Mouse (Mus musculus) neural tube, embryonic 13.5 days (tissue): Measurements from ENCODE around the gene Asb3. TPM values are rescaled to one million over a fixed set of nuclear protein-coding genes. Genes with fewer than 3 reads are reported as not detected.
A peak's percentile ranks its signal among the peaks of the same experiment; 100 is the strongest.

Experiments used
- ATAC-seq: fragments of 200-750 bp; cut with Nextera tagmentation; 2 replicates; pipeline ENCODE4 v1.8.0; 2017; ENCODE audit warnings: low read depth, mild to moderate bottlenecking, moderate TSS enrichment, moderate library complexity
- H3K27ac ChIP-seq: fragments of 300-500 bp; sonication (generic); replicated peaks from 2 replicates; pipeline ENCODE4 v1.5.1; 2015; ENCODE audit warnings: moderate library complexity, mild to moderate bottlenecking, inconsistent platforms
- H3K27me3 ChIP-seq: fragments of 300-500 bp; sonication (generic); 2 replicates; pipeline ENCODE4 v1.6.1; 2015; ENCODE audit warnings: mild to moderate bottlenecking, inconsistent platforms
- H3K36me3 ChIP-seq: fragments of 300-500 bp; sonication (generic); 2 replicates; pipeline ENCODE4 v1.6.1; 2015; ENCODE audit warnings: mild to moderate bottlenecking, inconsistent platforms
- H3K4me1 ChIP-seq: fragments of 300-500 bp; sonication (generic); replicated peaks from 2 replicates; pipeline ENCODE4 v1.6.1; 2015; ENCODE audit warnings: inconsistent platforms
- H3K4me2 ChIP-seq: fragments of 300-500 bp; sonication (generic); 2 replicates; pipeline ENCODE4 v1.6.1; 2015; ENCODE audit warnings: inconsistent platforms, mild to moderate bottlenecking, moderate library complexity
- H3K4me3 ChIP-seq: fragments of 300-500 bp; sonication (generic); 2 replicates; pipeline ENCODE4 v1.5.1; 2015; ENCODE audit warnings: mild to moderate bottlenecking, inconsistent platforms
- H3K9ac ChIP-seq: fragments of 300-500 bp; sonication (generic); 2 replicates; pipeline ENCODE4 v1.6.1; 2015; ENCODE audit warnings: moderate library complexity, mild to moderate bottlenecking, inconsistent platforms
- H3K9me3 ChIP-seq: fragments of 300-500 bp; sonication (generic); 2 replicates; pipeline ENCODE4 v1.6.1; 2016; ENCODE audit warnings: inconsistent platforms
- WGBS: fragments of 180-500 bp; shearing (Covaris S2); methylation state at CpG from one replicate; pipeline ENCODE4 v1.1.7; 2015; 5-methylcytosine and 5-hydroxymethylcytosine counted together
- polyA plus RNA-seq: library from polyadenylated mRNA; unstranded; fragments of >200 nt; fragmentation: Nextera tagmentation; extraction: Ambion mirVana; gene quantifications from 2 replicates; pipeline ENCODE4 v1.2.1, GENCODE M21; 2015

Gene Asb3
- polyA plus RNA-seq, result 28.5 and 31.4 TPM in 2 replicates

GRCm38 (mm10) chr11:30885171-30885871 lies at the start of gene Asb3, which contains the start of gene Gpr75:
Gene Asb3, plus strand, starts transcription at chr11:30885416.
Gene Gpr75, plus strand, starts transcription at chr11:30885358.
- no peaks in the 10 kb centered on the region for H3K9me3 ChIP-seq
- ATAC-seq, result peak; percentile 98
- peak within 1 kb of the TSS; percentile 64 for H3K4me2 ChIP-seq
- H3K36me3 ChIP-seq, result peaks cover 7% of the 10 kb centered on the region
- H3K27me3 ChIP-seq, result no peaks in the 10 kb centered on the region
- peaks cover 4% of the 10 kb centered on the region for H3K4me1 ChIP-seq
- peak within 1 kb of the TSS; percentile 53 for H3K4me3 ChIP-seq
- peak within 1 kb of the TSS; percentile 80 for H3K9ac ChIP-seq
- H3K27ac ChIP-seq, result peak within 1 kb of the TSS; percentile 83
- whole genome bisulfite sequencing, result 2% methylated on average over 40 of the region's 41 CpGs

GRCm38 (mm10) chr11:30838793-30839192 lies 46.4 kb upstream of the Asb3 start:
- H3K9ac ChIP-seq, result no peak overlapping the region
- H3K36me3 ChIP-seq, result peaks cover 74% of the 10 kb centered on the region
- no peaks in the 10 kb centered on the region for H3K9me3 ChIP-seq
- H3K4me1 ChIP-seq, result no peaks in the 10 kb centered on the region
- no peak for ATAC-seq
- 98% methylated on average over 2 of the region's 2 CpGs for WGBS
- no peak overlapping the region for H3K4me2 ChIP-seq
- H3K4me3 ChIP-seq, result no peak overlapping the region
- no peak overlapping the region for H3K27ac ChIP-seq
- no peaks in the 10 kb centered on the region for H3K27me3 ChIP-seq

- Histone ChIP-seq H3K4me2 (no peak overlapping the region), H3K27ac (no peak overlapping the region), H3K9ac (no peak overlapping the region), H3K27me3 (no peaks in the 10 kb centered on the region), H3K4me3 (no peak overlapping the region), H3K36me3 (peaks cover 63% of the 10 kb centered on the region), H3K9me3 (no peaks in the 10 kb centered on the region), H3K4me1 (no peaks in the 10 kb centered on the region)
- ATAC-seq, result no peak
- 93% methylated on average over 1 of the region's 1 CpGs for WGBS
Measured at GRCm38 (mm10) chr11:30844355-30844754, 40.9 kb upstream of the Asb3 start.

- no peaks in the 10 kb centered on the region for H3K4me1 ChIP-seq
- H3K4me2 ChIP-seq, result no peak overlapping the region
- H3K27me3 ChIP-seq, result no peaks in the 10 kb centered on the region
- no peak overlapping the region for H3K9ac ChIP-seq
- peaks cover 50% of the 10 kb centered on the region for H3K36me3 ChIP-seq
- ATAC-seq, result no peak
- H3K9me3 ChIP-seq, result no peaks in the 10 kb centered on the region
- H3K4me3 ChIP-seq, result no peak overlapping the region
- H3K27ac ChIP-seq, result no peak overlapping the region
Measured at GRCm38 (mm10) chr11:30872425-30872824, 12.8 kb upstream of the Asb3 start.

- no peak overlapping the region for H3K4me3 ChIP-seq
- ATAC-seq, result no peak
- no peak overlapping the region for H3K27ac ChIP-seq
- H3K9ac ChIP-seq, result no peak overlapping the region
- H3K27me3 ChIP-seq, result no peaks in the 10 kb centered on the region
- WGBS, result 93% methylated on average over 2 of the region's 2 CpGs
- H3K36me3 ChIP-seq, result 0 out of 2 replicates have a peak, but pooled peaks cover 9% of the 10 kb centered on the region
- H3K9me3 ChIP-seq, result no peaks in the 10 kb centered on the region
- peaks cover 4% of the 10 kb centered on the region for H3K4me1 ChIP-seq
- no peak overlapping the region for H3K4me2 ChIP-seq
Measured at GRCm38 (mm10) chr11:30888153-30888552, 2.9 kb downstream of the Asb3 start.

GRCm38 (mm10) chr11:30896201-30896600 lies 11.0 kb downstream of the Asb3 start:
- H3K4me3 ChIP-seq, result no peak overlapping the region
- H3K9ac ChIP-seq, result no peak overlapping the region
- no peak for ATAC-seq
- 100% methylated on average over 1 of the region's 1 CpGs for WGBS
- H3K36me3 ChIP-seq, result 0 out of 2 replicates have a peak, but pooled peaks cover 8% of the 10 kb centered on the region
- no peak overlapping the region for H3K27ac ChIP-seq
- no peaks in the 10 kb centered on the region for H3K27me3 ChIP-seq
- H3K4me1 ChIP-seq, result no peaks in the 10 kb centered on the region
- no peak overlapping the region for H3K4me2 ChIP-seq
- no peaks in the 10 kb centered on the region for H3K9me3 ChIP-seq

GRCm38 (mm10) chr11:30899312-30899711 lies 14.1 kb downstream of the Asb3 start:
- Histone ChIP-seq H3K9ac (no peak overlapping the region), H3K4me3 (no peak overlapping the region), H3K9me3 (0 out of 2 replicates have a peak, but pooled peaks cover 1% of the 10 kb centered on the region), H3K27ac (no peak overlapping the region), H3K36me3 (no peaks in the 10 kb centered on the region), H3K27me3 (no peaks in the 10 kb centered on the region), H3K4me1 (no peaks in the 10 kb centered on the region), H3K4me2 (no peak overlapping the region)
- ATAC-seq, result no peak

- H3K9ac ChIP-seq, result no peak overlapping the region
- ATAC-seq, result no peak
- WGBS, result 91% methylated on average over 3 of the region's 3 CpGs
- no peaks in the 10 kb centered on the region for H3K27me3 ChIP-seq
- H3K4me2 ChIP-seq, result no peak overlapping the region
- H3K4me3 ChIP-seq, result no peak overlapping the region
- H3K36me3 ChIP-seq, result peaks cover 4% of the 10 kb centered on the region; the same call in 1 of the 2 replicates
- H3K4me1 ChIP-seq, result no peaks in the 10 kb centered on the region
- no peaks in the 10 kb centered on the region; the same call in none of the 2 replicates for H3K9me3 ChIP-seq
- H3K27ac ChIP-seq, result no peak overlapping the region
Measured at GRCm38 (mm10) chr11:30912311-30912710, 27.1 kb downstream of the Asb3 start.

GRCm38 (mm10) chr11:30920641-30921040 lies 35.4 kb downstream of the Asb3 start:
- Histone ChIP-seq H3K4me1 (no peaks in the 10 kb centered on the region), H3K4me2 (no peak overlapping the region), H3K27ac (no peak overlapping the region), H3K9me3 (no peaks in the 10 kb centered on the region), H3K4me3 (no peak overlapping the region), H3K36me3 (peaks cover 24% of the 10 kb centered on the region), H3K9ac (no peak overlapping the region), H3K27me3 (no peaks in the 10 kb centered on the region)
- 72% methylated on average over 1 of the region's 1 CpGs for WGBS
- ATAC-seq, result no peak

- Histone ChIP-seq H3K27me3 (no peaks in the 10 kb centered on the region), H3K4me1 (no peaks in the 10 kb centered on the region), H3K27ac (no peak overlapping the region), H3K4me2 (no peak overlapping the region), H3K4me3 (no peak overlapping the region), H3K9me3 (no peaks in the 10 kb centered on the region), H3K9ac (no peak overlapping the region), H3K36me3 (peaks cover 45% of the 10 kb centered on the region)
- whole genome bisulfite sequencing, result 97% methylated on average over 3 of the region's 3 CpGs
- ATAC-seq, result no peak
Measured at GRCm38 (mm10) chr11:30923283-30923682, 38.1 kb downstream of the Asb3 start.

GRCm38 (mm10) chr11:30928079-30928478 lies 42.9 kb downstream of the Asb3 start:
- H3K27me3 ChIP-seq, result no peaks in the 10 kb centered on the region
- H3K27ac ChIP-seq, result no peak overlapping the region
- no peak for ATAC-seq
- no peak overlapping the region for H3K4me2 ChIP-seq
- H3K9me3 ChIP-seq, result no peaks in the 10 kb centered on the region
- H3K4me1 ChIP-seq, result no peaks in the 10 kb centered on the region
- H3K4me3 ChIP-seq, result no peak overlapping the region
- peaks cover 64% of the 10 kb centered on the region for H3K36me3 ChIP-seq
- H3K9ac ChIP-seq, result no peak overlapping the region

- Histone ChIP-seq H3K36me3 (peaks cover 61% of the 10 kb centered on the region), H3K9me3 (no peaks in the 10 kb centered on the region), H3K9ac (no peak overlapping the region), H3K4me3 (no peak overlapping the region), H3K4me1 (no peaks in the 10 kb centered on the region), H3K27me3 (no peaks in the 10 kb centered on the region), H3K4me2 (no peak overlapping the region), H3K27ac (no peak overlapping the region)
- WGBS, result 92% methylated on average over 1 of the region's 1 CpGs
- no peak for ATAC-seq
Measured at GRCm38 (mm10) chr11:30928498-30928897, 43.3 kb downstream of the Asb3 start.

GRCm38 (mm10) chr11:30943522-30943921 lies 58.3 kb downstream of the Asb3 start:
- WGBS, result 94% methylated on average over 2 of the region's 2 CpGs
- Histone ChIP-seq H3K9me3 (no peaks in the 10 kb centered on the region), H3K27me3 (no peaks in the 10 kb centered on the region), H3K4me1 (no peaks in the 10 kb centered on the region), H3K9ac (no peak overlapping the region), H3K27ac (no peak overlapping the region), H3K4me3 (no peak overlapping the region), H3K36me3 (peaks cover 71% of the 10 kb centered on the region), H3K4me2 (no peak overlapping the region)
- no peak for ATAC-seq
